Mouse (Mus musculus) MEL (cell line): ENCODE results near the gene Cercam. TPM values are rescaled to one million over a fixed set of nuclear protein-coding genes. Genes with fewer than 3 reads are reported as not detected.

ENCODE experiments used
- DNase-seq: peaks from one replicate; pipeline ENCODE4 v3.0.0; 2011; ENCODE audit warnings: low read depth, low spot score
- H3K27ac ChIP-seq: 2 replicates; pipeline ENCODE4 v1.5.1; 2012; ENCODE audit warnings: low read depth, mild to moderate bottlenecking, control low read depth, low read length, moderate library complexity; ENCODE audit not compliant: control insufficient read depth
- H3K27me3 ChIP-seq, 2 experiments: fragments of 150-350 bp in 1 of 2; sonication (generic) in 1 of 2; 2 replicates each; pipeline ENCODE4 v1.6.1; 2012; ENCODE audit warnings: low read length in 2 of 2, mild to moderate bottlenecking in 2 of 2, improper control_type of control experiment in 1 of 2, moderate library complexity in 1 of 2; ENCODE audit not compliant: insufficient read depth in 2 of 2, control insufficient read depth in 1 of 2
- H3K36me3 ChIP-seq, 2 experiments: 2 replicates each; pipeline ENCODE4 v1.6.1; 2012 to 2014; ENCODE audit warnings: low read length in 2 of 2, improper control_type of control experiment in 1 of 2, inconsistent platforms in 1 of 2, mild to moderate bottlenecking in 1 of 2; ENCODE audit not compliant: insufficient read depth in 2 of 2, control insufficient read depth in 1 of 2
- H3K4me1 ChIP-seq, 2 experiments: fragments of 150-350 bp in 1 of 2; sonication (generic) in 1 of 2; 2 replicates each; pipeline ENCODE4 v1.6.1; 2012; ENCODE audit warnings: low read length in 2 of 2, improper control_type of control experiment in 1 of 2, mild to moderate bottlenecking in 1 of 2; ENCODE audit not compliant: insufficient read depth in 2 of 2, control insufficient read depth in 1 of 2
- H3K4me3 ChIP-seq, 2 experiments: fragments of 150-350 bp in 1 of 2; sonication (generic) in 1 of 2; 2 replicates each; pipeline ENCODE4 v1.5.1; 2012; ENCODE audit warnings: low read depth in 2 of 2, low read length in 2 of 2, mild to moderate bottlenecking in 2 of 2, moderate library complexity in 2 of 2, control low read depth in 1 of 2, improper control_type of control experiment in 1 of 2; ENCODE audit not compliant: control insufficient read depth in 1 of 2, insufficient read depth in 1 of 2
- H3K79me2 ChIP-seq: 2 replicates; pipeline ENCODE4 v1.6.1; 2012; ENCODE audit warnings: mild to moderate bottlenecking, low read length, moderate library complexity; ENCODE audit not compliant: control insufficient read depth, poor library complexity, insufficient read depth
- H3K9ac ChIP-seq: 2 replicates; pipeline ENCODE4 v1.6.1; 2012; ENCODE audit warnings: low read depth, mild to moderate bottlenecking, control low read depth, low read length, moderate library complexity; ENCODE audit not compliant: control insufficient read depth, poor library complexity, severe bottlenecking
- H3K9me3 ChIP-seq: fragments of 150-350 bp; sonication (generic); replicated peaks from 2 replicates; pipeline ENCODE4 v1.6.1; 2012; ENCODE audit warnings: mild to moderate bottlenecking, low read length, improper control_type of control experiment, moderate library complexity; ENCODE audit not compliant: insufficient read depth
- CHD1 ChIP-seq: IDR thresholded peaks from 2 replicates; pipeline ENCODE4 v1.6.1; 2012; ENCODE audit warnings: low read depth, mild to moderate bottlenecking, inconsistent platforms, low read length, improper control_type of control experiment
- E2F4 ChIP-seq: IDR thresholded peaks from 2 replicates; pipeline ENCODE4 v1.6.1; 2011; ENCODE audit warnings: low read depth, low read length, improper control_type of control experiment, borderline replicate concordance
- ELF1 ChIP-seq: IDR thresholded peaks from 2 replicates; pipeline ENCODE4 v1.6.1; 2014; ENCODE audit warnings: low read depth, mild to moderate bottlenecking, inconsistent platforms, low read length, improper control_type of control experiment, moderate library complexity
- ETS1 ChIP-seq: IDR thresholded peaks from 2 replicates; pipeline ENCODE4 v1.6.1; 2012; ENCODE audit warnings: low read depth, mild to moderate bottlenecking, inconsistent platforms, low read length, improper control_type of control experiment, moderate library complexity
- MAFK ChIP-seq: IDR thresholded peaks from 2 replicates; pipeline ENCODE4 v1.6.1; 2011; ENCODE audit warnings: low read depth, mild to moderate bottlenecking, low read length, improper control_type of control experiment, borderline replicate concordance
- MAZ ChIP-seq: IDR thresholded peaks from 2 replicates; pipeline ENCODE4 v1.6.1; 2012; ENCODE audit warnings: low read depth, mild to moderate bottlenecking, inconsistent platforms, low read length, improper control_type of control experiment
- NELFE ChIP-seq: IDR thresholded peaks from 2 replicates; pipeline ENCODE4 v1.6.1; 2011; ENCODE audit warnings: low read depth, low read length, improper control_type of control experiment
- NRF1 ChIP-seq: IDR thresholded peaks from 2 replicates; pipeline ENCODE4 v1.6.1; 2014; ENCODE audit warnings: low read depth, mild to moderate bottlenecking, inconsistent platforms, low read length, improper control_type of control experiment, moderate library complexity; ENCODE audit not compliant: poor library complexity, insufficient read depth, severe bottlenecking
- RAD21 ChIP-seq: IDR thresholded peaks from 2 replicates; pipeline ENCODE4 v1.6.1; 2011; ENCODE audit warnings: mild to moderate bottlenecking, low read depth, low read length, improper control_type of control experiment
- RCOR1 ChIP-seq: IDR thresholded peaks from 2 replicates; pipeline ENCODE4 v1.6.1; 2012; ENCODE audit warnings: low read depth, mild to moderate bottlenecking, inconsistent platforms, low read length, improper control_type of control experiment
- SMC3 ChIP-seq: IDR thresholded peaks from 2 replicates; pipeline ENCODE4 v1.6.1; 2011; ENCODE audit warnings: low read depth, low read length, improper control_type of control experiment
- USF2 ChIP-seq, 2 experiments: IDR thresholded peaks; 2 replicates each; pipeline ENCODE4 v1.6.1; 2011 to 2012; ENCODE audit warnings: improper control_type of control experiment in 2 of 2, low read length in 2 of 2, borderline replicate concordance in 1 of 2, inconsistent platforms in 1 of 2, low read depth in 1 of 2, mild to moderate bottlenecking in 1 of 2; ENCODE audit not compliant: insufficient read depth in 1 of 2
- ZKSCAN1 ChIP-seq: IDR thresholded peaks from 2 replicates; pipeline ENCODE4 v1.6.1; 2012; ENCODE audit warnings: low read depth, mild to moderate bottlenecking, inconsistent platforms, low read length, improper control_type of control experiment, moderate library complexity
- ZNF384 ChIP-seq: IDR thresholded peaks from 2 replicates; pipeline ENCODE4 v1.6.1; 2012; ENCODE audit warnings: low read depth, mild to moderate bottlenecking, inconsistent platforms, low read length, improper control_type of control experiment
- polyA plus RNA-seq, 2 experiments: library from polyadenylated mRNA; stranded (reverse) in 1 of 2; unstranded in 1 of 2; fragments of >175 nt in 1 of 2; fragments of >200 nt in 1 of 2; gene quantifications; 2 replicates each; pipeline versions ENCODE4 v1.2.1 to v1.2.4; 2012; ENCODE audit warnings: low replicate concordance in 2 of 2, low read depth in 1 of 2; ENCODE audit not compliant: insufficient read length in 2 of 2, insufficient read depth in 1 of 2, missing spikeins in 1 of 2
- total RNA-seq: library from RNA; depleted of rRNA; stranded (reverse); fragments of 300-350 nt; gene quantifications from 2 replicates; pipeline ENCODE4 v1.2.3, GENCODE M21; 2012

Gene Cercam
- total and polyA plus RNA-seq, 3 experiments, result 8.8 to 23.4 TPM; not detected in 1

DNA sequence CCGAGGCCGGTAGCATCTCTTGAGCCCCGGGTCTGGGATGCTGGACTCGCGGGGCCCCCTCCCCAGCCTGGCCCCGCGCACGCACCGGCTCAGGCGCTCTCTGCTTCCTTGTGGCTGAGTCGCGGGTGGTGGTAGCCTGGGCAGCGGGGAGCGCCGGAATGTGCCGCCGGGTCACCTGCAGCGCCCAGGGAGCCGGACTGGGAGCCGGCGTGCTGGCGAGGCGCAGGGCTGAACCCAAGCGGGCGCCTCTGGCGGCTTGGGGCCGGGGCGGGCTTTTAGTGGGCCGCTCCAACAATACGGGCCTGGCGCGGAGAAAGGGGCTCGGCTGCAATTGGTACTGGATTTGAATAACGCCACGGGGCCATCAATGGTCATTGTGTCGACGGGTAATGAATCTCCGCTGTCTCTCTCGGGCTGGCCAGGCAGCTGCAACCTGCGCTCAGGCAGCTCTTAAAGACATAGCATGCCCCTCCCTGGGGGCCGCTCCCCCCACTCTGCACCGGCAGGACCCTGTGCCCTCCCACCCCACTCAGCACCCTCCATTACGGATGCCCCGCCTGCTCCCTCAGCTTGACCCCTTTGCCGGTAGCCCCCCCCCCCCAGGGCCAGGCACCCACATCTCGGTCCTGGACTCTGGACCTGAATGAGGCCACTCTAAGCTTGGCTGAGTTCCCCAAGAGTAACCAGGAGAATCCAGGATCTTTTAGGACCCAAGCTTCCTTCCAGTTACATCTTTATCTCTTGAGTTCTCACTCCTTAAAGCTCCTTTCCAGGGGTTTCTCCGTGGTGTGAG lies 22.7 kb upstream of the Cercam start:
- H3K27ac ChIP-seq, result no peak overlapping the region
- H3K9ac ChIP-seq, result no peak overlapping the region
- H3K27me3 ChIP-seq, result no peaks in the 10 kb centered on the region
- no peak for DNase-seq
- H3K9me3 ChIP-seq, result no peaks in the 10 kb centered on the region
- H3K79me2 ChIP-seq, result no peaks in the 10 kb centered on the region
- TF ChIP-seq NRF1 (no peak), ELF1 (no peak), ETS1 (no peak), MAZ (no peak), ZNF384 (no peak), USF2 (IDR thresholded peaks at IDR 0.05; ENCODE audit: borderline replicate concordance in 1 of 2, insufficient read depth in 1 of 2, low read depth in 1 of 2, low read length in 2 of 2) (no peak)
- H3K4me1 ChIP-seq, result no peaks in the 10 kb centered on the region; a peak in 1 of 4 replicates
- H3K4me3 ChIP-seq, result no peak overlapping the region
- no peaks in the 10 kb centered on the region; a peak in 3 of 4 replicates for H3K36me3 ChIP-seq

DNA sequence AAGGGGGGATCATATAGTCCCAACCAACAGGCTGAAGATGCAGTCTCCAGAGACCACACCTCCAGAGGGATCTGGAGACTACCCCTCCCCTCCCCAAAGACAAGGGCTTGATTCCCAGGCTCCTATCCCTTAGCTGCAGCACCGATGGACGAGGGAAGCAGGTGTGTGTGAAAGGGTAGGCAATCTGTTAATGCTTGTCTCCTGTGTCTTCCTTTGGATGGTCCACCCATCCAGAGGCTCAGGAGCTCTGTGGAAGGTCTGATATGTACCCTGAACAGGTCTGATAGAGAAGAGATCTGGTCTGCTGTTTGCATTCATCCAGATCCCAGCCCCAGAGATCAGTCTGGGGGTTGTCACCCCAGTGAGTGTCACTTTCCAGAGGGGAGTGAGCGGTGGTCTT lies 22.1 kb upstream of the Cercam start:
- Histone ChIP-seq H3K9ac (no peak overlapping the region), H3K27ac (no peak overlapping the region), H3K4me1 (no peaks in the 10 kb centered on the region; a peak in 1 of 4 replicates), H3K4me3 (no peak overlapping the region), H3K27me3 (no peaks in the 10 kb centered on the region), H3K36me3 (no peaks in the 10 kb centered on the region; a peak in 2 of 4 replicates), H3K79me2 (no peaks in the 10 kb centered on the region), H3K9me3 (no peaks in the 10 kb centered on the region)
- TF ChIP-seq ZKSCAN1 (no peak), RAD21 (no peak), RCOR1 (no peak), E2F4 (no peak), CHD1 (no peak), MAZ (no peak), NELFE (no peak), MAFK (no peak), ZNF384 (no peak), USF2 (IDR thresholded peaks at IDR 0.05; ENCODE audit: borderline replicate concordance in 1 of 2, insufficient read depth in 1 of 2, low read depth in 1 of 2, low read length in 2 of 2) (no peak), ETS1 (no peak), NRF1 (no peak), SMC3 (no peak)
- DNase-seq, result no peak
